Comparison of ENCODE assay signal across 11 mouse cellular contexts in genomic region chr13:32507825-32508224, GRCm38 (mm10).
"Had no signal": no experiment of that assay in that cellular context is flagged by ENCODE, and none has a peak within 500 bp of the region (broad histone marks: within the 10 kb centered on the region; RNA-seq: fewer than 3 reads in every experiment).

No protein-coding gene starts in this region.

- H3K27ac ChIP-seq: hindbrain, embryonic 15.5 days; limb, embryonic 13.5 days; midbrain, embryonic 10.5 days; neural tube, embryonic 13.5 days had no signal

- H3K27me3 ChIP-seq: hindbrain, embryonic 15.5 days; neural tube, embryonic 13.5 days had no signal

- H3K4me3 ChIP-seq: hindbrain, embryonic 15.5 days; limb, embryonic 13.5 days; midbrain, embryonic 10.5 days; neural tube, embryonic 13.5 days had no signal

- H3K4me1 ChIP-seq: hindbrain, embryonic 15.5 days; midbrain, embryonic 10.5 days; neural tube, embryonic 13.5 days had no signal

- H3K36me3 ChIP-seq: hindbrain, embryonic 15.5 days; limb, embryonic 13.5 days; midbrain, embryonic 10.5 days; neural tube, embryonic 13.5 days had no signal

- ATAC-seq: intestine, embryonic 16.5 days had no signal

- DNase-seq: left cerebral cortex, postnatal 4 days; lung, adult 18-20 months; lung, postnatal 4 days; midbrain, embryonic 14.5 days; right cerebral cortex, postnatal 25 days; thymus, postnatal 36 days had no signal

- H3K9ac ChIP-seq: hindbrain, embryonic 15.5 days; limb, embryonic 13.5 days; neural tube, embryonic 13.5 days had no signal

- H3K9me3 ChIP-seq: hindbrain, embryonic 15.5 days; limb, embryonic 13.5 days; midbrain, embryonic 10.5 days; neural tube, embryonic 13.5 days had no signal

- H3K4me2 ChIP-seq: hindbrain, embryonic 15.5 days; limb, embryonic 13.5 days; neural tube, embryonic 13.5 days had no signal
